Mouse (Mus musculus): ENCODE results near the gene Gm9958.

DNA sequence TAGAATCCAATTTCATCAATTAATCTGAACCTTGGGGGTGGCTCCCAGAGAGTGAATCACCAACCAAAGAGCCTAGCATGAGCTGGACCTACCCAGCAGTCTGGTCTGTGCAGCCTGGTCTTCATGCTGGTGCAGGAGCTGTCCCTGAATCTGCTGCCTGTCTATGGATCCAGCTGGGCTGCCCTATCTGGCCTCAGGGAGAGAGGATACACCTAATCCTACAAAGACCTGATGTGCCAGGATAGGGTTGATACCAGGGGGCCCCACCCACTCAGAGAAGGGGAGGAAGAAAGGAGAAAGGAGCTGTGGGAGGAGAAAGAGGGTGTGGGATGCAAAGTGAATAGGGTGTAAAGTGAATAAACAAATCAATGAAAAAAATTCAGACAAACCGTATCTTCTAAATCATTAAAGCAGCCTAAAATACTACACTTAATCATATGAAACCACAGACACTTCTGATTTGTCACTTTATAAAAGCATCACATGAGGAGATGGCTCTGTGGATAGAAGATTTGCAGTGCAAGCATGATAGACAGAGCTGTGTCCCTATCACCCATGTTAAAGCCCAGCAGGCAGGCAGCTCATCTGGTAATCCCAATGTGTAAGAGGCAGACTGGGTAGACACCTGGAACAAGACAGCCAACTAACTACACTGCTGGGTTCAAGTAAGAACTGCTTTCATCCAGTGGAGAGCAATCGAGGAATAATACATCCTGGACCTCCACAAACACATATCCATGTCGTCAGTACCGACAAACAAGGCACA, 13.3 kb upstream of the Gm9958 start:
- TF ChIP-seq POLR2A (IDR thresholded peaks at IDR 0.05; ENCODE audit: insufficient read length, low read depth) (no peak), USF1 (IDR thresholded peaks at IDR 0.05; ENCODE audit: low read depth) (no peak), MAX (IDR thresholded peaks at IDR 0.05; ENCODE audit: low read depth) (no peak), E2F4 (IDR thresholded peaks at IDR 0.05; ENCODE audit: insufficient read depth) (no peak), MYOG (IDR thresholded peaks at IDR 0.05; ENCODE audit: control insufficient read depth in 1 of 3, insufficient read depth in 1 of 3, insufficient read length in 2 of 3, low read depth in 2 of 3) (no peak)

All from myocyte (in vitro differentiated cells).